Mouse (Mus musculus) gastrocnemius, adult 2 months (tissue): ENCODE data around the gene Lysmd1. TPM values are rescaled to one million over a fixed set of nuclear protein-coding genes. Genes with fewer than 3 reads are reported as not detected.
"Not testable (repeated sequence)": the region's sequence is repeated elsewhere in the genome, so short reads cannot be mapped to it uniquely, and the experiment has no call there.

Experiments used
- DNase-seq: peaks from one replicate; pipeline ENCODE4 v3.0.0; 2022
- H3K27ac ChIP-seq: fragments of 200-600 bp; 2 replicates; pipeline ENCODE4 v1.8.1; 2022; ENCODE audit warnings: mild to moderate bottlenecking
- H3K4me3 ChIP-seq: fragments of 200-600 bp; 2 replicates; pipeline ENCODE4 v1.8.1; 2022; ENCODE audit warnings: mild to moderate bottlenecking, moderate library complexity
- CTCF ChIP-seq: fragments of 200-600 bp; IDR thresholded peaks from 2 replicates; pipeline ENCODE4 v1.8.1; 2022; ENCODE audit warnings: antibody characterized with exemption, mild to moderate bottlenecking, moderate library complexity
- intact Hi-C: fragments of 180-260 bp; cut with DNase I; formaldehyde crosslinking; loops from one replicate; pipeline ENCODE4 v1.15.1; 2025
- total RNA-seq, 2 experiments: library from RNA; stranded (reverse); gene quantifications; 2 replicates each; pipeline ENCODE4 v1.2.3; 2021

Lysmd1 gene
- total RNA-seq, 2 experiments from 2014 or later = 6.7 to 7.2 TPM

- TF ChIP-seq CTCF = no peak
- intact Hi-C loops = no loop called here
- no peak for DNase-seq
- Histone ChIP-seq H3K4me3 (no peak overlapping the region), H3K27ac (peak overlapping the region; percentile 35; the same call in 1 of the 2 replicates)
Measured at GRCm38 (mm10) chr3:95121580-95121979, 12.3 kb upstream of the Lysmd1 start.

GRCm38 (mm10) chr3:95124246-95124645 lies 9.6 kb upstream of the Lysmd1 start, which contains the start of gene Tmod4:
Gene Tmod4 (plus strand): TSS chr3:95124476.
- DNase-seq = peak; percentile 85
- TF ChIP-seq CTCF = peak; percentile 77
- peak within 1 kb of the TSS; percentile 94 for H3K27ac ChIP-seq
- intact Hi-C loops = no loop called here
- H3K4me3 ChIP-seq = peak within 1 kb of the TSS; percentile 65

GRCm38 (mm10) chr3:95124972-95125371 lies 8.9 kb upstream of the Lysmd1 start:
- H3K4me3 ChIP-seq = peak overlapping the region; percentile 65
- intact Hi-C loops = no loop called here
- peak overlapping the region; percentile 94 for H3K27ac ChIP-seq
- DNase-seq = peak; percentile 92
- no peak for TF ChIP-seq CTCF

GRCm38 (mm10) chr3:95129226-95129651 lies 4.6 kb upstream of the Lysmd1 start:
- no peak for TF ChIP-seq CTCF
- intact Hi-C loops = no loop called here
- H3K4me3 ChIP-seq = peak overlapping the region; percentile 65
- peak; percentile 86 for DNase-seq
- H3K27ac ChIP-seq = peak overlapping the region; percentile 94

- peak overlapping the region; percentile 94 for H3K27ac ChIP-seq
- peak overlapping the region; percentile 65 for H3K4me3 ChIP-seq
- TF ChIP-seq CTCF = no peak
- intact Hi-C loops = no loop called here
- peak; percentile 77 for DNase-seq
Measured at GRCm38 (mm10) chr3:95130081-95130480, 3.8 kb upstream of the Lysmd1 start.

GRCm38 (mm10) chr3:95132389-95132788 lies 1.5 kb upstream of the Lysmd1 start:
- DNase-seq, H3K4me3 ChIP-seq: not testable (repeated sequence)
- peak; percentile 50 for TF ChIP-seq CTCF

GRCm38 (mm10) chr3:95133176-95133575 lies 712 bp upstream of the Lysmd1 start:
- no peak for TF ChIP-seq CTCF
- Histone ChIP-seq H3K27ac (peak overlapping the region; percentile 91), H3K4me3 (peak overlapping the region; percentile 74)
- intact Hi-C loops = no loop called here
- DNase-seq = no peak

More at GRCm38 (mm10) chr3:95132389-95132788, 1.5 kb upstream of the Lysmd1 start:
- intact Hi-C loops = not testable (repeated sequence)
- H3K27ac ChIP-seq = peak overlapping the region; percentile 91; the same call in 1 of the 2 replicates

GRCm38 (mm10) chr3:95134133-95134532 lies 245 bp downstream of the Lysmd1 start:
- DNase-seq, H3K27ac ChIP-seq, intact Hi-C loops: not testable (repeated sequence)
- peak overlapping the region; percentile 74 for H3K4me3 ChIP-seq

GRCm38 (mm10) chr3:95135023-95135422 lies 1.1 kb downstream of the Lysmd1 start:
- intact Hi-C loops = no loop called here
- peak; percentile 69 for DNase-seq
- H3K4me3 ChIP-seq = peak overlapping the region; percentile 71
- TF ChIP-seq CTCF = no peak
- H3K27ac ChIP-seq = peak overlapping the region; percentile 81

- peak overlapping the region; percentile 81 for H3K27ac ChIP-seq
- no peak for DNase-seq
- TF ChIP-seq CTCF = no peak
- intact Hi-C loops = no loop called here
- H3K4me3 ChIP-seq = peak overlapping the region; percentile 71
Measured at GRCm38 (mm10) chr3:95135433-95136052, 1.7 kb downstream of the Lysmd1 start.

- TF ChIP-seq CTCF = no peak
- no peak for DNase-seq
- no peak overlapping the region for H3K4me3 ChIP-seq
- intact Hi-C loops = no loop called here
- peak overlapping the region; percentile 81; the same call in 1 of the 2 replicates for H3K27ac ChIP-seq
Measured at GRCm38 (mm10) chr3:95136336-95136735, 2.4 kb downstream of the Lysmd1 start.

GRCm38 (mm10) chr3:95139586-95140288 lies 5.8 kb downstream of the Lysmd1 start:
- DNase-seq = peak; percentile 55
- intact Hi-C loops = loop anchor here (5.0 kb wide), 1 partner anchor 123 kb away; no protein-coding TSS in a partner anchor
- peak overlapping the region; percentile 47 for H3K4me3 ChIP-seq
- no peak for TF ChIP-seq CTCF
- H3K27ac ChIP-seq = peak overlapping the region; percentile 71

- no peak for DNase-seq
- no peak for TF ChIP-seq CTCF
- H3K27ac ChIP-seq = peak overlapping the region; percentile 71
- peak overlapping the region; percentile 47 for H3K4me3 ChIP-seq
- intact Hi-C loops = loop anchor here (5.0 kb wide), 1 partner anchor 122 kb away; no protein-coding TSS in a partner anchor
Measured at GRCm38 (mm10) chr3:95140289-95140595, 6.4 kb downstream of the Lysmd1 start.
